Mouse (Mus musculus): ENCODE data around the gene Ppp1ca.

Ppp1ca gene

GRCm38 (mm10) chr19:4242416-4242815, 50.6 kb downstream of the Ppp1ca start:
- DNase-seq, result no peak

- DNase-seq, result no peak
Measured at GRCm38 (mm10) chr19:4244775-4245174, 52.9 kb downstream of the Ppp1ca start.

Measured in kidney, adult 18-20 months (tissue).